Mouse (Mus musculus) testis, adult 2 months (tissue): ENCODE measurements around the gene Socs2. TPM values are rescaled to one million over a fixed set of nuclear protein-coding genes. Genes with fewer than 3 reads are reported as not detected.
A peak's percentile ranks its signal among the peaks of the same experiment; 100 is the strongest.

Source experiments
- H3K27ac ChIP-seq: fragments of 200-500 bp; 2 replicates; pipeline ENCODE4 v1.5.1; 2012; ENCODE audit warnings: low read depth, low read length; ENCODE audit not compliant: control insufficient read depth, insufficient read depth
- H3K27me3 ChIP-seq: fragments of 200-500 bp; 2 replicates; pipeline ENCODE4 v1.6.1; 2012; ENCODE audit warnings: mild to moderate bottlenecking, low read length, moderate library complexity; ENCODE audit not compliant: control insufficient read depth, insufficient read depth
- H3K36me3 ChIP-seq: fragments of 200-500 bp; 2 replicates; pipeline ENCODE4 v1.6.1; 2012; ENCODE audit warnings: mild to moderate bottlenecking, low read length; ENCODE audit not compliant: control insufficient read depth, insufficient read depth
- H3K4me1 ChIP-seq: fragments of 200-500 bp; 2 replicates; pipeline ENCODE4 v1.6.1; 2012; ENCODE audit warnings: low read length; ENCODE audit not compliant: control insufficient read depth, insufficient read depth
- H3K4me3 ChIP-seq: fragments of 200-500 bp; 2 replicates; pipeline ENCODE4 v1.5.1; 2012; ENCODE audit warnings: low read depth, mild to moderate bottlenecking, low read length, moderate library complexity, mixed read lengths; ENCODE audit not compliant: control insufficient read depth
- CTCF ChIP-seq: fragments of 200-500 bp; IDR thresholded peaks from 2 replicates; pipeline ENCODE4 v1.5.1; 2012; ENCODE audit warnings: low read depth, mild to moderate bottlenecking, inconsistent platforms, low read length, moderate library complexity; ENCODE audit not compliant: control insufficient read depth, insufficient read depth, insufficient replicate concordance
- POLR2A ChIP-seq: fragments of 200-500 bp; IDR thresholded peaks from 2 replicates; pipeline ENCODE4 v1.6.1; 2012; ENCODE audit warnings: low read depth, mild to moderate bottlenecking, inconsistent platforms, low read length, moderate library complexity; ENCODE audit not compliant: control insufficient read depth
- polyA plus RNA-seq: library from polyadenylated mRNA; depleted of rRNA; stranded (reverse); fragments of >200 nt; gene quantifications from 2 replicates; pipeline ENCODE4 v1.2.3, GENCODE M21; 2012

The Socs2 gene
- polyA plus RNA-seq, 1 experiment = 4.3 TPM

DNA sequence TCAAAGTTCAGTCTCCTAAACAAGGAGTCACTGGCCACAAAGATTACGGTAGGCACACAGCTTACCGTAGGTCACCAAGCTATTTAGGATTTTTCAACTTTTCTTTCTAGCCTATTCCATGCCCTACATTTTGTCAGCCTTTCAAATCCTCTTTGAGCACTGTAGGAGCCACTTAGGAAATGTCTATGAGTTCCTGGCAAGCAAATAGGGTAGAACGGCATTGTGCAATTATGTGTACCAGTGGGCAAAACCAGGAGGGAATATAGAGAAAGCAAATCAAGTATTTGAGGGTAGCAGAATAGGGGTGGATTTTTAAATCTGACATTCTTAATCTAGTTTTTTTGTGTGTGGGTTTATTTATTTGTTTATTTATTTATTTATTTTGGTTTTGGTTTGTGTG is 2.7 kb upstream of the Socs2 start:
- TF ChIP-seq CTCF = no peak
- TF ChIP-seq POLR2A = no peak
- Histone ChIP-seq H3K27ac (no peak overlapping the region), H3K27me3 (peaks cover 2% of the 10 kb centered on the region; the same call in 1 of the 2 replicates), H3K36me3 (no peaks in the 10 kb centered on the region), H3K4me1 (peaks cover 23% of the 10 kb centered on the region), H3K4me3 (no peak overlapping the region)

- no peak for TF ChIP-seq CTCF
- TF ChIP-seq POLR2A = no peak
- Histone ChIP-seq H3K4me3 (no peak overlapping the region), H3K27ac (no peak overlapping the region), H3K27me3 (peaks cover 2% of the 10 kb centered on the region; the same call in 1 of the 2 replicates), H3K4me1 (peaks cover 30% of the 10 kb centered on the region), H3K36me3 (no peaks in the 10 kb centered on the region)
Measured at GRCm38 (mm10) chr10:95418631-95419030, 1.7 kb upstream of the Socs2 start.

DNA sequence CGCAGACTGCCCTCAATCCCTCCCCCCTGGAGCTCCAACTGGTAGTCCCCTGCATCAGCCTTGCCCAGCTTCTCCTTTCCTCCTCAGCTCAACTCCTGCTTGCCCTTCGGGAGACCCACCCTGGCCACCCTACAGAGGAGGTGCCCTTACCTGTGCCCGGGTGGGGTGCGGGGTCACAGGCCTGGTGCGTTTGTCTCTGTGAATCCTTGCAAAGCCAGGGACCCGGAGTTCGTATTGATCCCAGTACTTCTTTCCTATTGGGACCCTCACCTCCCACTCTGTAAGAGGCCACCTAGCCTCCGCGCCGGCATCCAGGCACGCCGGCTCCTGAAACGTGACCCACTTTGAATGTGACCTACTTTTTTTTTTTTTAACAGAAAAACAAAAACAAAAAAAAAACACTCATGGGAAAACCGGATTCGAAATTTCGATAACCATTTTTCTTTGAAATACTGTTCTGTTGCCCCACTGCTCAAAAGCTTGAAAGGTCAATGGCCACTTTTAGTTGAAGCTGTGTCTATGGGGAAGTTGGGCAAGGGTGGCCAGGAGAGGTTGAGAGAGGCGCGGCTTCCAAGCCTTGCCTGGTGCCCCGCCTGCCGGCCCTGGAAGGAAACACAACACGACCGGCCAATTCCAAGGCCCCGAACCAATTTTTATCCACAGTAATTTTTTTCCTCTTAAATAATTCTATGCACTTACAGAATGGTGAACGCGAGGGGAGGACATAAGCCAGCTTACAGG is 686 bp upstream of the Socs2 start:
- Histone ChIP-seq H3K27ac (no peak overlapping the region), H3K36me3 (no peaks in the 10 kb centered on the region), H3K27me3 (peaks cover 2% of the 10 kb centered on the region; the same call in 1 of the 2 replicates), H3K4me3 (peak overlapping the region; percentile 85), H3K4me1 (peaks cover 30% of the 10 kb centered on the region)
- peak; percentile 51; the same call in 1 of the 2 replicates for TF ChIP-seq CTCF
- TF ChIP-seq POLR2A = no peak

DNA sequence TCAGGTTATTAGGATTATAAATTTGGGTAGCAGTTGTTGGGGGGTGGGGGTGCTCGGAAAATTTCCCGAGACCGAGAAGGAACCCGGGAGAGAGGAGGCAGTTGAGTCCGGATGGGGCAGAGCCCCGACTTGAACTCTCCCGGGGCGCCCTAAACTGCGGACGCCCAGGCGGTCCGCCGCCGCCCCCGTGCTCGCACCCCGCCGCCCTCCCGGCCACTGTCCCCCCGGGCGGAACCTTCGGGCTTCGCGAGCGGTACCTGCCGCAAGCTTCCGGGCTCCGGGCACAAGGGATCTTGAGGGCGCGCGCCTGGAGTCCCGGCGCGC is 657 bp downstream of the Socs2 start:
- no peak overlapping the region for H3K27ac ChIP-seq
- H3K4me1 ChIP-seq = peaks cover 30% of the 10 kb centered on the region
- H3K4me3 ChIP-seq = peak overlapping the region; percentile 85
- peaks cover 2% of the 10 kb centered on the region; the same call in 1 of the 2 replicates for H3K27me3 ChIP-seq
- TF ChIP-seq CTCF (no peak), POLR2A (no peak)
- no peaks in the 10 kb centered on the region for H3K36me3 ChIP-seq

GRCm38 (mm10) chr10:95415533-95416360 is 1.2 kb downstream of the Socs2 start:
- no peak overlapping the region for H3K27ac ChIP-seq
- no peaks in the 10 kb centered on the region for H3K36me3 ChIP-seq
- TF ChIP-seq POLR2A = no peak
- TF ChIP-seq CTCF = no peak
- H3K4me3 ChIP-seq = peak overlapping the region; percentile 85
- H3K4me1 ChIP-seq = peaks cover 30% of the 10 kb centered on the region
- H3K27me3 ChIP-seq = peaks cover 2% of the 10 kb centered on the region; the same call in 1 of the 2 replicates

- Histone ChIP-seq H3K36me3 (no peaks in the 10 kb centered on the region), H3K27ac (no peak overlapping the region), H3K27me3 (peaks cover 2% of the 10 kb centered on the region; the same call in 1 of the 2 replicates), H3K4me1 (peaks cover 30% of the 10 kb centered on the region), H3K4me3 (peak overlapping the region; percentile 70)
- TF ChIP-seq POLR2A (no peak), CTCF (no peak)
Measured at GRCm38 (mm10) chr10:95415159-95415532, 1.8 kb downstream of the Socs2 start.

DNA sequence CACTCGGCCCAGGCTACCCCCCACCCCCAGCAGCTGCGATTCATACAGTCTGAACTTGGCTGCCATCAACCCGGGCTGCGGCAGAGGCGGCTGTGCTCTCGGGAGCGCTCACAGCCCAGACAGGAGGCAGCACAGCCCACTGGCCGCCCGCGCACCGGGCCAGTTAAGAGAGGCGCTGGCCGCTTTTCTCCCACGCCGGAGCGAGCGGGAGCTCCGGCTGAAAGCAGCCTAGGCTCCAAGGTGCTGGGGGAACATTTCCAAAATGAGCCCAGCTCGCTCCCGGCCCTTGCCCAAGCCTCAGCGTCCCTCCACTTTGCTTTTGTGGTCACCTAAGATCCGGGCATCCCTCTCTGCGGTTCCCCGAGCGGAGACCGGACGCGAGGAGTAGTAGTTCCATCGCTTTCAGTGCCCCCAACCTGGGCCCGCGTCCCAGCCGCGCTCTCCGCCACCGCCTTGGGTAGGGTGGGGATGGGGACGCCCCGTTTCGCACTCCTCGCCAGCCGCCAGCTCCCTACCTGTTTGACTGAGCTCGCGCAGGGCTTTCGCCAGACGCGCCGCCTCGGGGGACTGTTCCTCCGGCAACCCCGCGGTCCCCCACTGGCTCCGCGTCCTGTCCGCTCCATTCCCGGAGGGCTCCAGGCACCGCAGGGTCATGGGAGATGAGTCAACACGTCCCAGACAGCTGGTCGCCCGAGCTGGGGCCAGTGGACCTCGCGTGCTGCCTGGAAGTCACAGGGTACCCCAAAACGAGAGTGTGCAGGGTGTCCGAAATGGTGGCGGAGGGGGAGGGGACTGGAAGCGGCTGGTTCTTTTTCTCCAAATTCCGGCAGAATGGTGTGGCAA is 2.4 kb downstream of the Socs2 start:
- Histone ChIP-seq H3K27me3 (peaks cover 2% of the 10 kb centered on the region; the same call in 1 of the 2 replicates), H3K27ac (no peak overlapping the region), H3K4me1 (peaks cover 30% of the 10 kb centered on the region), H3K36me3 (no peaks in the 10 kb centered on the region), H3K4me3 (peak overlapping the region; percentile 70)
- TF ChIP-seq CTCF (no peak), POLR2A (no peak)
